Mouse (Mus musculus) heart, postnatal 0 days (tissue): Measurements from ENCODE around the gene Slc7a10. TPM values are rescaled to one million over a fixed set of nuclear protein-coding genes. Genes with fewer than 3 reads are reported as not detected.

ENCODE experiments used
- ATAC-seq: fragments of 200-750 bp; cut with Nextera tagmentation; 2 replicates; pipeline ENCODE4 v1.8.0; 2017; ENCODE audit warnings: low read depth, moderate number of reproducible peaks, moderate library complexity; ENCODE audit not compliant: insufficient read depth
- DNase-seq: peaks from one replicate; pipeline ENCODE4 v3.0.0-alpha.2; 2016; ENCODE audit warnings: low spot score
- H3K27ac ChIP-seq: fragments of 300-500 bp; sonication (generic); 2 replicates; pipeline ENCODE4 v1.5.1; 2014; ENCODE audit warnings: low read depth, mild to moderate bottlenecking
- H3K27me3 ChIP-seq: fragments of 300-500 bp; sonication (generic); 2 replicates; pipeline ENCODE4 v1.6.1; 2014; ENCODE audit warnings: low read length, mixed read lengths; ENCODE audit not compliant: control insufficient read depth, insufficient read depth
- H3K36me3 ChIP-seq: fragments of 300-500 bp; sonication (generic); replicated peaks from 2 replicates; pipeline ENCODE4 v1.6.1; 2014; ENCODE audit warnings: low read length, mixed read lengths; ENCODE audit not compliant: control insufficient read depth, insufficient read depth
- H3K4me1 ChIP-seq: fragments of 300-500 bp; sonication (generic); 2 replicates; pipeline ENCODE4 v1.6.1; 2014; ENCODE audit warnings: antibody characterized with exemption; ENCODE audit not compliant: control insufficient read depth, insufficient read depth
- H3K4me2 ChIP-seq: fragments of 300-500 bp; sonication (generic); 2 replicates; pipeline ENCODE4 v1.6.1; 2014; ENCODE audit warnings: low read depth, mild to moderate bottlenecking, low read length, moderate library complexity
- H3K4me3 ChIP-seq: fragments of 300-500 bp; sonication (generic); 2 replicates; pipeline ENCODE4 v1.5.1; 2014; ENCODE audit warnings: low read depth, low read length
- H3K9ac ChIP-seq: fragments of 300-500 bp; sonication (generic); replicated peaks from 2 replicates; pipeline ENCODE4 v1.6.1; 2014; ENCODE audit warnings: low read depth, low read length, mixed read lengths
- H3K9me3 ChIP-seq: fragments of 300-500 bp; sonication (generic); replicated peaks from 2 replicates; pipeline ENCODE4 v1.6.1; 2016; ENCODE audit warnings: low read length; ENCODE audit not compliant: control insufficient read depth
- CTCF ChIP-seq: IDR thresholded peaks from 2 replicates; pipeline ENCODE4 v1.5.1; 2016; ENCODE audit warnings: antibody characterized with exemption, control low read depth, low read depth
- EP300 ChIP-seq: IDR thresholded peaks from 2 replicates; pipeline ENCODE4 v1.6.1; 2016; ENCODE audit warnings: antibody characterized with exemption, low read depth
- WGBS: fragments of 180-500 bp; shearing (Covaris S2); extraction: QIAGEN DNeasy Blood & Tissue Kit; methylation state at CpG from one replicate; pipeline ENCODE4 v1.1.7; 2014; 5-methylcytosine and 5-hydroxymethylcytosine counted together
- polyA plus RNA-seq: library from polyadenylated mRNA; unstranded; fragments of >200 nt; fragmentation: Nextera tagmentation; extraction: Ambion mirVana; gene quantifications from 2 replicates; pipeline ENCODE4 v1.2.1, GENCODE M21; 2015
- total RNA-seq: library from RNA; depleted of rRNA; stranded (reverse); fragments of >200 nt; gene quantifications from 2 replicates; pipeline ENCODE4 v1.2.3, GENCODE M21; 2014; ENCODE audit warnings: low replicate concordance; rRNA removed

The Slc7a10 gene
- total RNA-seq, result 0.11 TPM in 1 of 2 replicates, not detected in the other
- 0.15 and 1.1 TPM in 2 replicates for polyA plus RNA-seq

DNA sequence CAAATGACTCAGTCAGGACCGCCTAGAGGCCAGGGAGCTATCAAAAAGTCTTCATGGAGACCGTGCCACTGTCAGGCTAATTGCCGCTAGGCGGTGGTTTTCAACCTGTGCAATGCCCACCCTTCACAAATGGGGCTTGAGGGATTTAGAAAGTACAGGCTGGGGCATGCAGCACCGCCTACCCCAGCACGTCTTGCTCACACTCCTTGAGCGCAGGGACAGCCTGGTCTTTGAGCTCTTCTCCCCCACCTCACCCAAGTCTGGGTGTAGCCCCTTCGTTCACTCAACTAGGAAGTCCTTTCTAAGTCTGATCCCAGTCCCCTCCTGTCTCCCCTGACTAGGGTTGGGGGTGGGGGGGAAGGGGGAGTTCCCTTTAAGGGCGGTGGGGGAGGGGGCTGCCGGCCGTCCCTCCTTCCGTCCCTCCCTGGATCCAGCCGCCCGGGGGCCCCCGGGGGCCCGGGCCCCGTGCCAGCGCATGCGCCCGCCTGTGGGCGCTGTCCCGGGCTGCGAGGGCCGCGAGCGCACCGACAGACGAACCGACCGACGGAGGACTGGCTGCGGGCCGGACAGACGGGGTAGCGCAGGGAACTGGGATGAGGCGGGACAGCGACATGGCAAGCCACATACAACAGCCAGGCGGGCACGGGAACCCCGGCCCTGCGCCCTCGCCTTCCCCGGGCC, at the start of gene Slc7a10:
TSS of gene Slc7a10 (plus strand) at position 497 of the 681 bp plus-strand sequence.
- Histone ChIP-seq H3K9ac (no peak within 1 kb of the TSS), H3K4me2 (peak within 1 kb of the TSS; percentile 61), H3K36me3 (no peaks in the 10 kb centered on the region), H3K27ac (no peak within 1 kb of the TSS), H3K27me3 (peaks cover 61% of the 10 kb centered on the region), H3K9me3 (0 out of 2 replicates have a peak, but pooled peaks cover 7% of the 10 kb centered on the region), H3K4me1 (no peaks in the 10 kb centered on the region), H3K4me3 (peak within 1 kb of the TSS; percentile 38)
- DNase-seq (no peak), ATAC-seq (no peak)
- no peak for TF ChIP-seq EP300
- TF ChIP-seq CTCF, result no peak
- 1% methylated on average over 38 of the region's 43 CpGs for WGBS

DNA sequence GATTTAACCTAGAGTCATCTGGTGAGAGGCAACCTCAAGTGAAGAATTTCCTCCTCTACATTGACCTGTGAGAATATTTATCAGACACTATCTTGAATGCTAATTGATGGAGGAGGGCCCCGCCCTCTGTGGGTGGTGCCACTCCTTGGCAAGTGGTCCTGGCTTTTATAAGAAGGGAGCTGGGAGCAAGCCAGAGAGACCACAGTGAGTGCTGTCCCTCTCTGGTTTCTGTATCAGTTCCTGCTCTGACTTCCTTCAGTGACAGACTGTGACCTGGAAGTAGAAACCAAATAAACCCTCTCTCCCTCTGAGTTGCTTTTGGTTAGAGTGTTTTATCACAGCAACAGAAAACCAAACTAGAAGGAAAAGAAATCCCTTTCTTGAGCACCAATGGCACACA, 48.7 kb upstream of the Slc7a10 start:
- H3K27me3 ChIP-seq, result 0 out of 2 replicates have a peak, but pooled peaks cover 3% of the 10 kb centered on the region
- H3K27ac ChIP-seq, result no peak overlapping the region
- no peak overlapping the region for H3K4me2 ChIP-seq
- DNase-seq (no peak), ATAC-seq (no peak)
- H3K4me3 ChIP-seq, result no peak overlapping the region
- no peak overlapping the region for H3K9ac ChIP-seq
- 55% methylated on average over 1 of the region's 1 CpGs for WGBS
- TF ChIP-seq EP300 (no peak), CTCF (no peak)
- H3K4me1 ChIP-seq, result no peaks in the 10 kb centered on the region
- no peaks in the 10 kb centered on the region for H3K9me3 ChIP-seq
- H3K36me3 ChIP-seq, result no peaks in the 10 kb centered on the region

DNA sequence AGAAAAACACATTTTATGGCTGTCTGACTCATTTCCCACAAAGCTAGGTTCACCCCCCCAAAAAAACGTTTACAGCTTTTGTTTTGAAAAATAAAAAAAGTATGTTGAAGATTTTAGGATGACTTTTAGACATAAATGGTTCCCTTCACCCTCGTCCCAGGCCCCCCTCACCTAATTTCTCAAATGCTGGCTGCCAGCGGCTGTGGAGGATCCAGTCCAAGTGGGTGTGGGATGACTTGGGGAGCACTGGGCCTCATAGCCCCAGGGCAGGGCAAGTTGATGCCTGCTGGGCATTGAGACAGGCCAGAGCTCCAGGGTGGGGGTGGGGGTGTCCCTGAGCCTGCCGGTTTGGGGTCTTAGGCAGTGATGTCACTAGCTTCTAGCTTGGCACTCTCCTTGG, 47.7 kb upstream of the Slc7a10 start:
- TF ChIP-seq EP300 (no peak), CTCF (no peak)
- Histone ChIP-seq H3K9me3 (no peaks in the 10 kb centered on the region), H3K4me1 (no peaks in the 10 kb centered on the region), H3K36me3 (no peaks in the 10 kb centered on the region), H3K9ac (no peak overlapping the region), H3K4me3 (no peak overlapping the region), H3K4me2 (no peak overlapping the region), H3K27me3 (0 out of 2 replicates have a peak, but pooled peaks cover 3% of the 10 kb centered on the region), H3K27ac (no peak overlapping the region)
- ATAC-seq, result no peak
- WGBS, result 59% methylated on average over 4 of the region's 4 CpGs
- no peak for DNase-seq

DNA sequence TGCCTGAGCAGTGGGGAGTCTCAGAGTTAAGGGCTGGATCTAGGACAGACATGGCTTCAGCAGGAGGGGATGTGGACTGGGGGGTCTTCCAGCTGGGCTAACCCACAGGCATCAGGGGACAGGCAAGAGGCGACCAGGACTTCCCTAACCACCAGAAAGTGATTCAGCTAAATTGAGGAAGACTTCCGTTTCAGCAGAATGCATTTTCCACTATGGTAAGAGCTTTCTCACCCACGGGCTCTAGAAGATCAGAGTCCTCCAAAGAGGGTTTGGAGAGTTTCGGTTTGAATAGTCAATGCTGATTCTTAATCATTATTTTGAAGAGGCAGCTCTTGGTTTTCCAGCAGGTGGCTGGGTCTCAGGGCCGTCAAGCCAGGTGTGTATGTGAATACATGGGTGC, 46.3 kb upstream of the Slc7a10 start:
- Histone ChIP-seq H3K4me3 (no peak overlapping the region), H3K9me3 (no peaks in the 10 kb centered on the region)
- 72% methylated on average over 5 of the region's 5 CpGs for WGBS

DNA sequence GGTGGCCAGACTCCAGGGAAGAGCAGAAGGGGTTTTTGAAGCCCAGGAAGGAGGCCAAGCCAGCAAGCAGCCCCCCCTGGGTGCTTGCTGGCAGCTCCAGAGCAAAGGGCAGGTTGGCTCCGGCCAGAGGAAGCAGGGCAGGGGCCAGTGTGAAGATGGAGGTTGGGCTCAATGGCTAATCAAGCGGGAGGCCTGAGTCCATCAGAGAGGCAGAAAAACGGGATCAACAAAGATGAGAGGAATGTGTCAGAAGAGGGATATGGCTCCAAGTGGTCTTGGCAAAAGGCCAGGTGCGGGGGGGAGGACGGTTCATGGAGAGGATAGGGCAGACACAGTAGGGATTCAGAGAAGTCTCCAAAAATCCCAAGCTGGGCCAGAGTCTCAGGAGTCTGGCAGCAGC, 44.7 kb upstream of the Slc7a10 start:
- no peak for ATAC-seq
- Histone ChIP-seq H3K9me3 (no peaks in the 10 kb centered on the region), H3K9ac (no peak overlapping the region), H3K27ac (no peak overlapping the region), H3K36me3 (no peaks in the 10 kb centered on the region), H3K4me1 (no peaks in the 10 kb centered on the region), H3K4me2 (no peak overlapping the region), H3K27me3 (no peaks in the 10 kb centered on the region), H3K4me3 (no peak overlapping the region)
- no peak for TF ChIP-seq CTCF
- no peak for TF ChIP-seq EP300
- WGBS, result 17% methylated on average over 5 of the region's 5 CpGs
- DNase-seq, result no peak

More for the DNA sequence above, 46.3 kb upstream of the Slc7a10 start:
- no peak for TF ChIP-seq CTCF
- no peak for TF ChIP-seq EP300
- Histone ChIP-seq H3K36me3 (no peaks in the 10 kb centered on the region), H3K27me3 (0 out of 2 replicates have a peak, but pooled peaks cover 3% of the 10 kb centered on the region), H3K27ac (no peak overlapping the region), H3K9ac (no peak overlapping the region), H3K4me2 (no peak overlapping the region), H3K4me1 (no peaks in the 10 kb centered on the region)
- ATAC-seq (no peak), DNase-seq (no peak)

DNA sequence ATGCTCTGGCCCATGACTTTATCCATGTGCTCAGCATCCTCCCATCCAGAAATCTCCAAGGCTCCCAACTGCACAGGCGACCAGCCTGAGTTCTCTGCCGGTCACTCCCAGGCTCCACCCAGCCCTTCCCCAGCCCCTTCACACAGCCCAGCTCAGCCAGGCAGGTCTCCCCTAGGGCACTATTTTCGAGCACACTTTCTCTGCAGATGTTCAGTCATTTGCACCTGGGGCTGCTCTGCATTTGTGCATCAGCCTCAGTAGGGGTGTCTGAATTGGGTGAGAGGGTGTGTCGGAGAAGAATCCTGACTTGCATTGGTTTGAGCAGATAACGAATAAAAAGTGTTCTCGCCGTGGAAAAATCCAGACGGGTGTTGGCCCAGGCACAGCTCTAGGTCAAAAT, 43.7 kb upstream of the Slc7a10 start:
- Histone ChIP-seq H3K9ac (no peak overlapping the region), H3K4me3 (no peak overlapping the region), H3K4me2 (no peak overlapping the region), H3K27me3 (no peaks in the 10 kb centered on the region), H3K27ac (no peak overlapping the region), H3K4me1 (no peaks in the 10 kb centered on the region), H3K9me3 (no peaks in the 10 kb centered on the region), H3K36me3 (no peaks in the 10 kb centered on the region)
- DNase-seq (no peak), ATAC-seq (no peak)
- TF ChIP-seq CTCF (no peak), EP300 (no peak)
- 73% methylated on average over 8 of the region's 8 CpGs for WGBS
